Mouse (Mus musculus): ENCODE measurements around the gene Poldip3. TPM values are rescaled to one million over a fixed set of nuclear protein-coding genes. Genes with fewer than 3 reads are reported as not detected.
A peak's percentile ranks its signal among the peaks of the same experiment; 100 is the strongest.

Gene Poldip3
- polyA plus RNA-seq (2016; fragmentation: Nextera tagmentation; extraction: Ambion mirVana) = 169 and 172 TPM in 2 replicates

DNA sequence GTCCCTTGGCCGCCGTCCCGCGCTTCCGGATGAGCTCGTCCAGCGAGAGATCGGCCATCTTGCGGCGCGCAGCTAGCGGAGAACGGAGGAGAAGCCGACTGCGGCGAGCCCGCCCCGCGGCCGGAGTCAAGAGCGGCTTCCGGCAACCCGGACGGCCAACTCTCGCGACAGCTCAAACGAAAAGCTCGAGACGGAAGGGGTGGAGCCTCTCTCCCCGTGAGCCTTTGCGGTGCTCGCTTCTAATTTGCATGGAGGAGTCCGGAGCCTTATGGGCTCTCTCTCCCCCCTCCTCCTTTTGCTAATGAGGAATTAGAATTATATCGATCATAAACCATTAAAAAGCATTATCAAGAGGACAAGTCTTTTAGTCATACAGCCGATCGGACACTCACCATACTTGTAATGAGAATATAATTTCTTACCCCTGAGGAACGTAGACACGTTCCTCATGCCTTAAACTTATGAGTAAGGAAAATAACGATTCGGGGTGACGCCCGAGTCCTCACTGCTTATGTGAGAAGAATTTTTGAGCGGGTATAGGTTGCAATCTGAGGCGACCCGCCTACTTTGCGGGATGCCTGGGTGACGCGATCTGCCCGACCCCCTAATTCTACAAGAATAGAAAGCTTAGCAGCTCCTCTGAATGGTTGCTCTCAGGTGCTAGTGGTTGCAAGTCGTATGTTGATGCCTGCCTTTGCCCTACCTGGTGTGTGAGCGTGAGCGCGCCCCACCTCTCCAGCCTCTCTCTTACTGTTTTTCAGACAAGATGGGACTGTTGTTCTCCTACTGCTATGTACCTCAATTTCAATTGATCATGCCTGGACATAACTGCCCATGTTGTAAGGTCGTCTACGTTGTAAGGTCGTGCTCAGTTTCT, at the start of gene Poldip3:
Gene Poldip3, minus strand, starts transcription at position 189 of the 877 bp plus-strand sequence.
- Histone ChIP-seq H3K4me1 (peaks cover 13% of the 10 kb centered on the region), H3K4me3 (peak within 1 kb of the TSS; percentile 71), H3K4me2 (replicated peaks) (peak within 1 kb of the TSS; percentile 85), H3K36me3 (peaks cover 26% of the 10 kb centered on the region), H3K27ac (peak within 1 kb of the TSS; percentile 97), H3K9me3 (no peaks in the 10 kb centered on the region), H3K9ac (peak within 1 kb of the TSS; percentile 84), H3K27me3 (no peaks in the 10 kb centered on the region)
- ATAC-seq (ENCODE audit: insufficient number of reproducible peaks, insufficient read depth, low FRiP score, low TSS enrichment) = peak; percentile 89
- WGBS = under 1% methylated on average over 56 of the region's 56 CpGs

DNA sequence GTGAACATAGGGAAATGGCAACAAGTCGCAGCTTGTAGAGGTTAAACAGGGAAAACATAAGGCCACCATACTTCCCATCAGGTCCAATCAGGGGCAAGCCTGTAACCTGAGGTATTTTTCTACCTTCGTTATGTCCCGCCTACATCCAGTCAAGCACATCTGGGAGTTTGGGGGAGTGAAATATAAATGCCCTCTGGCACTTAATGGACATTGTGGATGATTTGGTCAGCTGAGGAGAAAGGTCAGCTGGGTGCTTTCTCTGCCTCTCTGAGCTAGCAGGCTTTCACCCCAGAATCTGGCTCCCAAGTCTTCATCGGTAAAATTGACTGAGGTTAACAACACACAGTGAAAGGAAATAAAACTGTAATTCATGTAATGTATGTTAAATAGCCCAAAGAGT, 44.2 kb upstream of the Poldip3 start:
- H3K4me3 ChIP-seq = no peak overlapping the region
- no peaks in the 10 kb centered on the region for H3K27me3 ChIP-seq
- H3K4me1 ChIP-seq = no peaks in the 10 kb centered on the region
- no peak overlapping the region for H3K9ac ChIP-seq
- no peak for ATAC-seq (ENCODE audit: insufficient number of reproducible peaks, insufficient read depth, low FRiP score, low TSS enrichment)
- 95% methylated on average over 4 of the region's 4 CpGs for WGBS
- H3K9me3 ChIP-seq = no peaks in the 10 kb centered on the region
- no peak overlapping the region for H3K4me2 ChIP-seq (replicated peaks)
- H3K36me3 ChIP-seq = no peaks in the 10 kb centered on the region
- no peak overlapping the region for H3K27ac ChIP-seq

DNA sequence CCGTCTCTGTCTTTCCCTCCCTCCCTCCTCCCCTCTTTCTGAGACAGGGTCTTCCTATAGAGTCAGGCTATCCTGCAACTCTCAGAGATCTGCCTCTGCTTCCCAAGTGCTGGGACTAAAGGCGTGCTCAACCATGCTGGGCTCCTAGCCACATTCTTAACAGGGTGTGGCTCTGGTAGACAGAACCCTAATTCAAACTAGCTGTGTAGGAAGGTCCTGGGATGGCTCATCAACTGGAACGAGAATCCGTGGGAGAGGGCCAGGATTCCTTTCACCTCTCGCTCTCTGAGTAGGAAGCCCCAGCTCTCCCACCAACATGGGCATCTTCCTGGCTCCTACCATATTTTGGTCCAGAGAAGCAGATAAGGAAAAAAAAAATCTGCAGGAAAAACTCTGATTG, 33.2 kb upstream of the Poldip3 start:
- Histone ChIP-seq H3K4me2 (replicated peaks) (no peak overlapping the region), H3K4me1 (no peaks in the 10 kb centered on the region), H3K4me3 (no peak overlapping the region), H3K9ac (no peak overlapping the region), H3K9me3 (no peaks in the 10 kb centered on the region), H3K27me3 (no peaks in the 10 kb centered on the region), H3K36me3 (no peaks in the 10 kb centered on the region), H3K27ac (no peak overlapping the region)
- ATAC-seq (ENCODE audit: insufficient number of reproducible peaks, insufficient read depth, low FRiP score, low TSS enrichment) = no peak
- 68% methylated on average over 5 of the region's 5 CpGs for WGBS

DNA sequence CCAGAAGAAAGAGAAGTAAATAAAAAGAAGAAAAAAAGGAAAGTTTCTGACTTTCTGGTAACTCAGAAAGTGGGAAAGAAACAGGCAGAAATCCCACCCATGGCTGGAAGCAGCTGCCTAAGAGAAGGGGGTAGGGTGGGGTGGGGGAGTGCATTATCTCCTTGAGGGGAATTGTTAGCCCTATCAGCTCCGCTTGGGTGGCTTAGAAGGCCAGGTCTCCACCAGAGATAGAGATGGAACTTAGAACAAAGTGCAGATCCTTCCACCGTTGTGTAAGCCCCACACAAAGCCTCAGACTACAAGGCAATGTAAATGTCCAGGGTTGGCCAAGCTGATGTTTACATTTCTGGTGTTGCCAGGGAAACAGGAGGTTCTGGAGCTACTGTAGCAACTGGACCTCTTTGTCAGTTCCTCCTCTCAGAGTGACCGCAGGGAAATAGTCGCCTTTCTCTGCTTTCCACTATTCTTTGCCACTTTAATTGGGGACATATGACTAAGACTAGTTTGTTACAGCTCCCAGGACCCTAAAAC, 32.7 kb upstream of the Poldip3 start:
- no peak for ATAC-seq (ENCODE audit: insufficient number of reproducible peaks, insufficient read depth, low FRiP score, low TSS enrichment)
- Histone ChIP-seq H3K4me2 (replicated peaks) (no peak overlapping the region), H3K27me3 (no peaks in the 10 kb centered on the region), H3K36me3 (no peaks in the 10 kb centered on the region), H3K27ac (no peak overlapping the region), H3K4me1 (no peaks in the 10 kb centered on the region), H3K9ac (no peak overlapping the region), H3K9me3 (no peaks in the 10 kb centered on the region), H3K4me3 (no peak overlapping the region)
- WGBS = 56% methylated on average over 4 of the region's 4 CpGs

DNA sequence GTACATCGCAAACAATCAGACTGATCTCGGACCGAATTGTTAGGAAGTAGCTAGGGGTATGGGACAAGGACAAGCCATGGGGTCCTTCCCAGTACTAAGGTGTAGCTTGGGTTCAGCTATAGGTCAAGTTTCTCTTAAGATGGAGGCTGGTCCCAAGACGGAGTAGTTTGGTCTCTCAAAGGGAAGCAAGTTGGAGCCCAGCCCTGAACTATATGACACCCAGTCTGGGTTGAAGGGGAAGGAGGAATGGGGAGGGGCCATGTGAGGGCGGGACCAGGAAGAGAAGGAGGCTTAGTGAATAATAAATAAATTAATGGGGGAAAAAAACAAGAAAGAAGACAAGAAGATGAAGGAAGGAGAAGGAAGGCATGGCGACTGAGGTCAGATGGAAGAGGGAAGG, 30.8 kb upstream of the Poldip3 start:
- no peaks in the 10 kb centered on the region for H3K9me3 ChIP-seq
- H3K9ac ChIP-seq = no peak overlapping the region
- no peak overlapping the region for H3K4me2 ChIP-seq (replicated peaks)
- WGBS = 82% methylated on average over 6 of the region's 6 CpGs
- no peak for ATAC-seq (ENCODE audit: insufficient number of reproducible peaks, insufficient read depth, low FRiP score, low TSS enrichment)
- no peaks in the 10 kb centered on the region for H3K27me3 ChIP-seq
- no peaks in the 10 kb centered on the region for H3K4me1 ChIP-seq
- no peak overlapping the region for H3K27ac ChIP-seq
- no peak overlapping the region for H3K4me3 ChIP-seq
- no peaks in the 10 kb centered on the region for H3K36me3 ChIP-seq

DNA sequence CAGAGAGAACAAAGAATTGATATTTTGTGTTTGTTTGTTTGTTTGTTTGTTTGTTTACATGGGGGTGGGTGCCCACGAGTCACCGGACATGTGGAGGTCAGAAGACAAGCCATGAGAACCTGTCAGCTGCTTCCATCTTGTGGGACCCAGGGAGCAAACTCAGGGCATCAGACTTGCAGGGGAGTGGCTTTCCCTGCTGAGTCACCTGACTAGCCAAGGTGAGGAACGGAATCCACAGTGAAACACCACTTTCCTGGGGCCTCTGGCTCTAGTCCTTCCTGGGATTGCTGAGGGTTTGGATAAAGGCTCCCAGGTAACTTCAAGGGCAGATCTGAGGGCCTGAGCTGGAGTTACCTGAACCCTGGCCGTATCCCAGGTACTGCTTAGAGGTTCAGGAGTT, 27.5 kb upstream of the Poldip3 start:
- no peak for ATAC-seq (ENCODE audit: insufficient number of reproducible peaks, insufficient read depth, low FRiP score, low TSS enrichment)

DNA sequence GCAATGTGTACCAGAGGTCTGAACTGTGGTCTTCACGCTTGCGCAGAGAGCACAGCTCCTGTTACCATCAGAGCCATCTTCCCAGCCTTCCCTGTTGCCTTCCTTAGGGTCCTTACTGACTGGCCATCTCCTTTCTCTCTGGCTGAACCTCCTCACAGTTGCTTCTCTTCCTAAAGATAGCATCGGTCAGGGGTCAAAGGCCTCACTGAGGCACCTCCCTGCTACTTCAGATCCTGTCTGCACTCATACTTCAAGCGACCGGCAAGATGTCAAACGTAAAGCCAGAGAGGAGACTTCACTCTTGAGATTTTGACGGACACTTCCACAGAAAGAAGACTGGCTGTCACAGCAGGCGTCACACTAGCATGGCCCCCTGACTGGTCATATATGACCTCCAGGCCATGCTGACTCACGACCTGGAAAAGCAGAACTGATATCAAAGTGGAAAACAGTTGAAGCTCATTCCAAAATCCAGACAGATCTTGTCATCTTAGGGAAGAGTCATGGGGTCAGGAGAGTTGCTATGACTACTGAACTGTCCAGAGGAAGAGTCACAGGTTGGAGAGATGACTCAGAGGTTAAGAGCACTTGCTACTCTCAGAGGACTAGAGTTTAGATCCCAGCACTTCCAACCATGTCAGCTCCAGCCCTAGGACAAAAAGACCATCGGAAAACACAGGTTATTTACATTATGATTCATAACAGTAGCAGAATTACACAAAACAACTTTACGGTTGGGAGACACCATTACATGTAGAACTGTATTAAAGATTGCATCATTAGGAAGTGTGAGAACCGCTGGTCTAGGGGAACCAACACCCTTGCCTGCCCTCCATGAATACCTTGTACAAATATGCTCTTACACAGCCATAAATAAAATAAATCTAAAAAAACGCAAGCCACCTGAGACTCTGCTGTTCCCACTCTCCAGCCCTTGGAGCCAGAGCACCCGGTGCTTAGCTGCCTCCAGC, 25.0 kb upstream of the Poldip3 start:
- H3K9me3 ChIP-seq = no peaks in the 10 kb centered on the region
- ATAC-seq (ENCODE audit: insufficient number of reproducible peaks, insufficient read depth, low FRiP score, low TSS enrichment) = no peak
- H3K36me3 ChIP-seq = no peaks in the 10 kb centered on the region
- H3K4me1 ChIP-seq = peaks cover 25% of the 10 kb centered on the region
- no peaks in the 10 kb centered on the region for H3K27me3 ChIP-seq
- no peak overlapping the region for H3K27ac ChIP-seq
- no peak overlapping the region for H3K4me3 ChIP-seq
- 86% methylated on average over 14 of the region's 14 CpGs for WGBS
- no peak overlapping the region for H3K9ac ChIP-seq
- no peak overlapping the region for H3K4me2 ChIP-seq (replicated peaks)

More for the DNA sequence above, 27.5 kb upstream of the Poldip3 start:
- Histone ChIP-seq H3K27me3 (no peaks in the 10 kb centered on the region), H3K27ac (no peak overlapping the region), H3K4me3 (no peak overlapping the region), H3K9ac (no peak overlapping the region), H3K4me2 (replicated peaks) (no peak overlapping the region), H3K9me3 (no peaks in the 10 kb centered on the region), H3K4me1 (peaks cover 6% of the 10 kb centered on the region; the same call in 1 of the 2 replicates), H3K36me3 (no peaks in the 10 kb centered on the region)
- WGBS = 71% methylated on average over 4 of the region's 4 CpGs

DNA sequence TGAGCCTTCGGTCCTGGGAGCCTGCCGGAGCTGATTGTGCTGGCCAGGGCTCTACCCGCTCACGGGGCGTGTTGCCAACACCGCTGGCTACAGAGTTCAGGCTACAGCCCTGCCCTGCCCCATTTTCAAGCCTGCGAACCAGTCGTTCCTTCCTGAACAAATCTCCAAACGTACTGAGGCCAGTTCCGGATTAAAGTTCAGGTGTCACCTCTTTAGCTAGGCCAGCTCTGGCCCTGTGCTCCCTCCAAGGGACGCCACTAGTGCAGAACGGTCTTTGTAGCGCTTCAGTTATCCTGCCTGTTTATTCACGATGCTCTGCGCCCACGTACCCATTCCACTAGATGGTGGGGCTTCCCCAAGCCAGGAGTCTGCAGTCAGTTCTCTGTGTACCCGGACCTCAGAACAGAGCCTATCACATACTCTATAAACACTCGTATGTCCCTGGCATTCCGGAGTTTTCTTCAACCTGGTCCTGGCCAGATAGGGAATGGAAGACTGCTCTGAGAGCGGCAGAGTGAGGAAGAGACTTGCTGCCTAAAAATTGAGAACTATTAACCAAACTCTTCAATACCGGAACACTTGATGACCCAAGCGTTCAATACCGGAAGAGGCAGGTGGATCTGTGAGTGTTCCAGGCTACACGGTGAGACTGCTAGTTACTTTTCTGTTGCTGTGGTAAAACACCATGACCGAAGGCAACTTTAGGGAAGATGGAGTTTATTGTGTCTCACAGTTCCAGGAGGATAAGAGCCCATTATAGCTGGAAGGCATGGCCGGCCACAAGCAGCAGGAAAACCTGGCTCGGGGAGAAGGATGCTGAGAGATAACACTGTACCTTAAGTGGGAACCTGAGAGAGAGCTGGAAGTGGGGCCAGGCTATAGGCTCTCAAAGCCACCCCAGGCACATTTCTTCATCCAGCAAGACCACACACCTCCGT, 23.6 kb upstream of the Poldip3 start, which contains the start of gene Cyb5r3:
Gene Cyb5r3, minus strand, starts transcription at position 101 of the 938 bp plus-strand sequence.
- WGBS = 36% methylated on average over 28 of the region's 28 CpGs
- peaks cover 25% of the 10 kb centered on the region for H3K4me1 ChIP-seq
- H3K4me3 ChIP-seq = peak within 1 kb of the TSS; percentile 93
- peak; percentile 41 for ATAC-seq (ENCODE audit: insufficient number of reproducible peaks, insufficient read depth, low FRiP score, low TSS enrichment)
- H3K9me3 ChIP-seq = no peaks in the 10 kb centered on the region
- peak within 1 kb of the TSS; percentile 84 for H3K27ac ChIP-seq
- peak within 1 kb of the TSS; percentile 85 for H3K9ac ChIP-seq
- no peaks in the 10 kb centered on the region for H3K27me3 ChIP-seq
- H3K36me3 ChIP-seq = no peaks in the 10 kb centered on the region
- peak within 1 kb of the TSS; percentile 87 for H3K4me2 ChIP-seq (replicated peaks)

DNA sequence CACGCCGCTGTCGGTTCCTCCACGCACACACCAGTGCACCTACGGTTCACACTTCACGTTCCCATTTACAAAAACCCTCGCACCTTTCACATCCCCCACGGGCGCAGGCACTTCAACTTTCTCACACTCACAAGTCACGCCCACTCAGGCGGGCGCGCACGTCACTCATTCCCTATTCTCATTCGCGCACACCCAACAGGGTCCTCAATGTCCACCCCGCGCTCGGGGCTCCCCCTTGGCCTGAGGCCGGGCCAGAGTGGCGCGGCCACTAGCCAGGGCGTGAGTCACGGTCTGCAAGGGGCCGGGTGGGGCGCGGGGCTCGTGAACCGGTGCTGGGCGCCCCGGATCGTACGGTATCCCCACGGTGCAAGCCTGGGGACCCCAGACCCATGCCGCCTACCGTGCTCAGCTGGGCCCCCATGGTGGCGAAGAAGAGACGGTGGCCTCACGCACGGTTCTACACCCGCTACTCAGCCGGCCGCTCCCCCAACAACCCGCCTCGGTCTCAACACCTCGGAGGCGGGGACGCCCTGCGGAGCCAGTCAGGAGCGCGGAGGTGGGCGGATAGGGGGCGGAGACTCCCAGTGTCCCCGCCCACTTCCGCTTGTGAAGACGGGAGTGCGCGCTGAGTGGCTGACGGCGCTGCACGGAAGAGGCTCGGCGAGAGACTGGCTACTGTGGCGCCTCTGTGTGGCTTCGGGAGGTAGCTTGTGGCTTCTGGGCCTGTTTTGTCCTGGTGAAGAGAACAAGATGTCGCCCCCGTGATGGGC, 22.7 kb upstream of the Poldip3 start:
- peak overlapping the region; percentile 85 for H3K9ac ChIP-seq
- peak overlapping the region; percentile 87 for H3K4me2 ChIP-seq (replicated peaks)
- no peaks in the 10 kb centered on the region for H3K36me3 ChIP-seq
- H3K27ac ChIP-seq = peak overlapping the region; percentile 84
- no peaks in the 10 kb centered on the region for H3K27me3 ChIP-seq
- peak overlapping the region; percentile 93 for H3K4me3 ChIP-seq
- H3K4me1 ChIP-seq = peaks cover 25% of the 10 kb centered on the region
- peak; percentile 97 for ATAC-seq (ENCODE audit: insufficient number of reproducible peaks, insufficient read depth, low FRiP score, low TSS enrichment)
- 2% methylated on average over 67 of the region's 67 CpGs for WGBS
- no peaks in the 10 kb centered on the region for H3K9me3 ChIP-seq

DNA sequence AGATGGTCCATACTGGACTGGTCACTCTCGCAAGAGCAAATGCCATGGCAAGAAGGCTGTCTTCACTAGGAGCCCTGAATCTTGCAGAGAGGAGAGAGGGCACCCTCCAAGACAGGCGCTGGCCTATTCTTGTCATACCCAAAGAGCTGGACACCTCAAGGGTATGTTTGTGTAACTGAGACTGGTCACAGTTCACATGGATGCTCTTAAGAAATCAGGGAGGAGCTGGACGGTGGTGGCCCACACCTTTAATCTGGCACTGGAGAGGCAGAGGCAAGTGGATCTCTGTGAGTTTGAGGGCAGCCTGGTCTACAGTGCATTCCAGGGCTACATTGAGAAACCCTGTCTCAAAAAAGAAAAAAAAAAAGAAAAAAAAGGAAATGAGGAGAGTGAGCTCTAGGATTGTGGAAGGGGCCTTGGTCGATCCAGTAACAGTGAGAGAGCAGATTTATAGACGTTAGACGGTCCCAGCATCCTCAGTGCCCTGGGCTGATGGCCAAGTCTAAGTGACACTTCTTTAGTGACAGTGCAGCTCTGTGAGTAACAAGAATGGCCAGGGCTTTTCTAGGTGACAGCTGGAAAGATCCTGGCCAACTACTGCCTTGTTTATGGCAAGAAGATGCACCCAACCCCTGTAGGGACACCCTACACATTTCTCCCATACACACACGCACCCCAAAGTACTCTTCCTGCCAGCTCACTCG, 21.9 kb upstream of the Poldip3 start:
- H3K9ac ChIP-seq = peak overlapping the region; percentile 85
- H3K27me3 ChIP-seq = no peaks in the 10 kb centered on the region
- peaks cover 25% of the 10 kb centered on the region for H3K4me1 ChIP-seq
- peak overlapping the region; percentile 84; the same call in 1 of the 2 replicates for H3K27ac ChIP-seq
- 64% methylated on average over 8 of the region's 8 CpGs for WGBS
- no peaks in the 10 kb centered on the region for H3K9me3 ChIP-seq
- H3K4me2 ChIP-seq (replicated peaks) = peak overlapping the region; percentile 87
- no peaks in the 10 kb centered on the region for H3K36me3 ChIP-seq
- peak overlapping the region; percentile 93 for H3K4me3 ChIP-seq
- ATAC-seq (ENCODE audit: insufficient number of reproducible peaks, insufficient read depth, low FRiP score, low TSS enrichment) = no peak

Measured in embryonic facial prominence, embryonic 12.5 days (tissue).